Mouse (Mus musculus): ENCODE measurements around the gene Rsph3a.

Rsph3a gene

GRCm38 (mm10) chr17:7945117-7946052 is at the start of gene Rsph3a:
TSS of gene Rsph3a (plus strand) at chr17:7945614.
- DNase-seq (ENCODE audit: low spot score) = peak; percentile 89

- no peak for DNase-seq (ENCODE audit: low spot score)
Observed at GRCm38 (mm10) chr17:7896047-7896635, 49.3 kb upstream of the Rsph3a start.

GRCm38 (mm10) chr17:7897120-7897519 is 48.3 kb upstream of the Rsph3a start:
- no peak for DNase-seq (ENCODE audit: low spot score)

GRCm38 (mm10) chr17:7897756-7898155 is 47.7 kb upstream of the Rsph3a start:
- no peak for DNase-seq (ENCODE audit: low spot score)

- no peak for DNase-seq (ENCODE audit: low spot score)
Observed at GRCm38 (mm10) chr17:7899233-7899632, 46.2 kb upstream of the Rsph3a start.

GRCm38 (mm10) chr17:7899961-7900360 is 45.5 kb upstream of the Rsph3a start:
- DNase-seq (ENCODE audit: low spot score) = no peak

GRCm38 (mm10) chr17:7901536-7901935 is 43.9 kb upstream of the Rsph3a start:
- no peak for DNase-seq (ENCODE audit: low spot score)

GRCm38 (mm10) chr17:7902362-7902761 is 43.1 kb upstream of the Rsph3a start:
- peak; percentile 55 for DNase-seq (ENCODE audit: low spot score)

GRCm38 (mm10) chr17:7904992-7905391 is 40.4 kb upstream of the Rsph3a start:
- no peak for DNase-seq (ENCODE audit: low spot score)

GRCm38 (mm10) chr17:7905936-7906685 is 39.3 kb upstream of the Rsph3a start:
- no peak for DNase-seq (ENCODE audit: low spot score)

- DNase-seq (ENCODE audit: low spot score) = no peak
Observed at GRCm38 (mm10) chr17:7914596-7915227, 30.7 kb upstream of the Rsph3a start.

GRCm38 (mm10) chr17:7915791-7916190 is 29.6 kb upstream of the Rsph3a start:
- no peak for DNase-seq (ENCODE audit: low spot score)

GRCm38 (mm10) chr17:7916782-7917574 is 28.4 kb upstream of the Rsph3a start:
- DNase-seq (ENCODE audit: low spot score) = peak; percentile 38

- no peak for DNase-seq (ENCODE audit: low spot score)
Observed at GRCm38 (mm10) chr17:7918355-7918754, 27.1 kb upstream of the Rsph3a start.

- DNase-seq (ENCODE audit: low spot score) = no peak
Observed at GRCm38 (mm10) chr17:7919209-7919608, 26.2 kb upstream of the Rsph3a start.

- no peak for DNase-seq (ENCODE audit: low spot score)
Observed at GRCm38 (mm10) chr17:7922564-7922963, 22.9 kb upstream of the Rsph3a start.

- DNase-seq (ENCODE audit: low spot score) = no peak
Observed at GRCm38 (mm10) chr17:7924185-7924725, 21.2 kb upstream of the Rsph3a start.

GRCm38 (mm10) chr17:7925413-7926160 is 19.8 kb upstream of the Rsph3a start, which contains the start of gene Tagap:
TSS of gene Tagap (plus strand) at chr17:7926000.
- peak; percentile 61 for DNase-seq (ENCODE audit: low spot score)

GRCm38 (mm10) chr17:7927582-7928535 is 17.6 kb upstream of the Rsph3a start:
- peak; percentile 88 for DNase-seq (ENCODE audit: low spot score)

All from lung, postnatal 25 days (tissue).